Comparison of ENCODE assay signal across 8 mouse cellular contexts in genomic region chr19:5040862-5041523, GRCm38 (mm10). TPM values are rescaled to one million over a fixed set of nuclear protein-coding genes. Genes with fewer than 3 reads are reported as not detected.
DNase-seq lines count a peak whose midpoint lies in the region; ATAC-seq and TF ChIP-seq lines count a peak whose summit lies in the region.

Gene Brms1, plus strand, starts transcription at chr19:5041354.

- H3K27ac ChIP-seq in bone marrow macrophage, adult 2 months (ENCODE audit: insufficient read depth, low read depth, low read length) = peak within 1 kb of the TSS; percentile 56
- peak within 1 kb of the TSS; percentile 59 for H3K27ac ChIP-seq in embryonic facial prominence, embryonic 15.5 days (replicated peaks)
- H3K27ac ChIP-seq in kidney, embryonic 14.5 days (ENCODE audit: low read depth, low read length) = peak within 1 kb of the TSS; percentile 25; the same call in 1 of the 2 replicates
- H3K27ac ChIP-seq in limb, embryonic 14.5 days (replicated peaks; ENCODE audit: low read depth, low read length) = 0 out of 2 replicates have a peak within 1 kb of the TSS, but pooled peaks have one; percentile 43
- peak within 1 kb of the TSS; percentile 51 for H3K27ac ChIP-seq in midbrain, embryonic 16.5 days (ENCODE audit: low read length)
- peak within 1 kb of the TSS; percentile 43 for H3K27ac ChIP-seq in spleen, adult 2 months (ENCODE audit: insufficient read depth, low read length)

- WGBS in embryonic facial prominence, embryonic 15.5 days = 6% methylated on average over 40 of the region's 40 CpGs
- 7% methylated on average over 40 of the region's 40 CpGs for WGBS in kidney, embryonic 14.5 days
- 8% methylated on average over 40 of the region's 40 CpGs for WGBS in limb, embryonic 14.5 days
- 7% methylated on average over 40 of the region's 40 CpGs for WGBS in midbrain, embryonic 16.5 days
- WGBS in spleen, adult 2 months = 4% methylated on average over 40 of the region's 40 CpGs

- H3K36me3 ChIP-seq in embryonic facial prominence, embryonic 15.5 days = peaks cover 12% of the 10 kb centered on the region; the same call in 1 of the 2 replicates
- no peaks in the 10 kb centered on the region for H3K36me3 ChIP-seq in kidney, embryonic 14.5 days (ENCODE audit: control insufficient read depth, insufficient read depth, low read length)
- no peaks in the 10 kb centered on the region for H3K36me3 ChIP-seq in limb, embryonic 14.5 days (ENCODE audit: control insufficient read depth, insufficient read depth, low read length)
- no peaks in the 10 kb centered on the region; the same call in 1 of the 2 replicates for H3K36me3 ChIP-seq in midbrain, embryonic 16.5 days (ENCODE audit: control insufficient read depth, insufficient read depth, low read length)
- H3K36me3 ChIP-seq in spleen, adult 2 months (ENCODE audit: control insufficient read depth, insufficient read depth, low read length) = peaks cover 1% of the 10 kb centered on the region; the same call in 1 of the 2 replicates

- H3K27me3 ChIP-seq in embryonic facial prominence, embryonic 15.5 days = no peaks in the 10 kb centered on the region
- no peaks in the 10 kb centered on the region for H3K27me3 ChIP-seq in kidney, embryonic 14.5 days (ENCODE audit: control insufficient read depth, insufficient read depth, low read length)
- H3K27me3 ChIP-seq in limb, embryonic 14.5 days (ENCODE audit: control insufficient read depth, insufficient read depth, low read length) = no peaks in the 10 kb centered on the region
- H3K27me3 ChIP-seq in midbrain, embryonic 16.5 days (ENCODE audit: control insufficient read depth, insufficient read depth, low read depth, low read length) = no peaks in the 10 kb centered on the region
- H3K27me3 ChIP-seq in spleen, adult 2 months (ENCODE audit: control insufficient read depth, insufficient read depth, low read length) = peaks cover 2% of the 10 kb centered on the region; the same call in 1 of the 2 replicates

- no peak for TF ChIP-seq CTCF in bone marrow macrophage, adult 2 months (IDR thresholded peaks at IDR 0.05; ENCODE audit: low read depth, low read length)
- TF ChIP-seq CTCF in spleen, adult 2 months (IDR thresholded peaks at IDR 0.05; ENCODE audit: extremely low read depth, insufficient read depth, insufficient read length, insufficient replicate concordance) = no peak

- peak within 1 kb of the TSS; percentile 95 for H3K4me2 ChIP-seq in embryonic facial prominence, embryonic 15.5 days (replicated peaks)
- H3K4me2 ChIP-seq in kidney, embryonic 14.5 days (replicated peaks; ENCODE audit: low read depth, low read length) = peak within 1 kb of the TSS; percentile 99
- H3K4me2 ChIP-seq in limb, embryonic 14.5 days (replicated peaks; ENCODE audit: low read depth, low read length, severe bottlenecking) = peak within 1 kb of the TSS; percentile 98
- H3K4me2 ChIP-seq in midbrain, embryonic 16.5 days (ENCODE audit: low read length) = peak within 1 kb of the TSS; percentile 90

- ATAC-seq in embryonic facial prominence, embryonic 15.5 days (ENCODE audit: insufficient number of reproducible peaks, low FRiP score, low TSS enrichment, low read depth) = peak; percentile 68
- peak; percentile 72 for ATAC-seq in kidney, embryonic 14.5 days (ENCODE audit: low FRiP score, low TSS enrichment)
- ATAC-seq in limb, embryonic 14.5 days (ENCODE audit: low FRiP score, low read depth) = peak; percentile 75
- peak; percentile 59 for ATAC-seq in midbrain, embryonic 16.5 days

- peak within 1 kb of the TSS; percentile 64 for H3K9ac ChIP-seq in embryonic facial prominence, embryonic 15.5 days
- H3K9ac ChIP-seq in kidney, embryonic 14.5 days (ENCODE audit: low read depth, low read length) = peak within 1 kb of the TSS; percentile 75
- peak within 1 kb of the TSS; percentile 86 for H3K9ac ChIP-seq in limb, embryonic 14.5 days (ENCODE audit: low read depth, low read length, severe bottlenecking)
- peak within 1 kb of the TSS; percentile 78 for H3K9ac ChIP-seq in midbrain, embryonic 16.5 days (ENCODE audit: low read depth, low read length)

- peak within 1 kb of the TSS; percentile 90 for H3K4me3 ChIP-seq in bone marrow macrophage, adult 2 months (ENCODE audit: insufficient read depth, low read length)
- peak within 1 kb of the TSS; percentile 71 for H3K4me3 ChIP-seq in embryonic facial prominence, embryonic 15.5 days (replicated peaks)
- peak within 1 kb of the TSS; percentile 80 for H3K4me3 ChIP-seq in kidney, embryonic 14.5 days (ENCODE audit: low read length)
- H3K4me3 ChIP-seq in limb, embryonic 14.5 days (replicated peaks; ENCODE audit: low read length) = peak within 1 kb of the TSS; percentile 78
- peak within 1 kb of the TSS; percentile 70 for H3K4me3 ChIP-seq in midbrain, embryonic 16.5 days (ENCODE audit: low read depth, low read length)
- peak within 1 kb of the TSS; percentile 86 for H3K4me3 ChIP-seq in spleen, adult 2 months (ENCODE audit: extremely low read depth, insufficient read depth, insufficient read length)

- TF ChIP-seq POLR2A in bone marrow macrophage, adult 2 months (IDR thresholded peaks at IDR 0.05; ENCODE audit: borderline replicate concordance, low read depth, low read length) = no peak
- no peak for TF ChIP-seq POLR2A in limb, embryonic 14.5 days (IDR thresholded peaks at IDR 0.05; ENCODE audit: borderline replicate concordance, extremely low read depth, insufficient read depth, insufficient read length)
- TF ChIP-seq POLR2A in spleen, adult 2 months (IDR thresholded peaks at IDR 0.05; ENCODE audit: low read depth, low read length) = peak; percentile 52

- no peaks in the 10 kb centered on the region for H3K9me3 ChIP-seq in embryonic facial prominence, embryonic 15.5 days (replicated peaks)
- H3K9me3 ChIP-seq in kidney, embryonic 14.5 days (ENCODE audit: control insufficient read depth, low read length) = no peaks in the 10 kb centered on the region
- H3K9me3 ChIP-seq in limb, embryonic 14.5 days (ENCODE audit: control insufficient read depth, low read length) = no peaks in the 10 kb centered on the region
- H3K9me3 ChIP-seq in midbrain, embryonic 16.5 days (replicated peaks; ENCODE audit: control insufficient read depth, low read length, poor library complexity, severe bottlenecking) = no peaks in the 10 kb centered on the region

- peaks cover 16% of the 10 kb centered on the region for H3K4me1 ChIP-seq in bone marrow macrophage, adult 2 months (ENCODE audit: control insufficient read depth, insufficient read depth, low read length)
- peaks cover 39% of the 10 kb centered on the region for H3K4me1 ChIP-seq in embryonic facial prominence, embryonic 15.5 days
- peaks cover 24% of the 10 kb centered on the region for H3K4me1 ChIP-seq in kidney, embryonic 14.5 days (ENCODE audit: control insufficient read depth, insufficient read depth, low read length)
- peaks cover 22% of the 10 kb centered on the region for H3K4me1 ChIP-seq in limb, embryonic 14.5 days (ENCODE audit: control insufficient read depth, insufficient read depth, low read length)
- peaks cover 27% of the 10 kb centered on the region for H3K4me1 ChIP-seq in midbrain, embryonic 16.5 days (ENCODE audit: control insufficient read depth, insufficient read depth, low read length)
- H3K4me1 ChIP-seq in spleen, adult 2 months (ENCODE audit: control insufficient read depth, insufficient read depth, insufficient read length) = peaks cover 16% of the 10 kb centered on the region

- DNase-seq in A20 (ENCODE audit: low read depth, low spot score) = peak; percentile 94
- peak; percentile 92 for DNase-seq in heart, adult 9 months (ENCODE audit: low spot score in 2 of 2)
- DNase-seq in limb, embryonic 14.5 days (ENCODE audit: low spot score) = peak; percentile 94
- peak; percentile 77 to 82 for DNase-seq in spleen, adult 2 months (ENCODE audit: low read depth in 1 of 2, low spot score in 2 of 2)

RNA-seq across cellular contexts. Expression of gene Brms1, which starts in this region (rescaled TPM):
- 58.2 and 63.1 TPM in 2 replicates for polyA plus RNA-seq in bone marrow macrophage, adult 2 months (2012; ENCODE audit: insufficient read depth, insufficient read length, missing spikeins)
- polyA plus RNA-seq in embryonic facial prominence, embryonic 15.5 days (2015; fragmentation: Nextera tagmentation; extraction: Ambion mirVana) = 42.2 and 48.6 TPM in 2 replicates
- polyA plus RNA-seq in kidney, embryonic 14.5 days (2014; fragmentation: Nextera tagmentation; extraction: Ambion mirVana) = 43.3 and 57.5 TPM in 2 replicates
- polyA plus RNA-seq in limb, embryonic 14.5 days (2012; rRNA removed) = 30.2 TPM in 2 replicates
- 38.1 and 38.9 TPM in 2 replicates for polyA plus RNA-seq in limb, embryonic 14.5 days (2014; fragmentation: Nextera tagmentation; extraction: Ambion mirVana)
- 26.8 and 36.2 TPM in 2 replicates for polyA plus RNA-seq in midbrain, embryonic 16.5 days (2015; fragmentation: Nextera tagmentation; extraction: Ambion mirVana)
- polyA plus RNA-seq in spleen, adult 2 months (2012; rRNA removed) = 35.8 and 44.7 TPM in 2 replicates

Comparison
In these comparisons a context has a peak if more than half of its experiments do, and no peak if none do; other contexts are left out.
1. Peak in every context shown above with its lines: DNase-seq, ATAC-seq, H3K4me3 ChIP-seq and H3K27ac ChIP-seq.